Mouse (Mus musculus): ENCODE results near the gene Serpina3j. TPM values are rescaled to one million over a fixed set of nuclear protein-coding genes. Genes with fewer than 3 reads are reported as not detected.

Gene Serpina3j
- not detected in 2 replicates for polyA plus RNA-seq (2014; fragmentation: Nextera tagmentation; extraction: Ambion mirVana)

GRCm38 (mm10) chr12:104314253-104314652 is at the start of gene Serpina3j:
Gene Serpina3j (plus strand): TSS chr12:104314553.
- Histone ChIP-seq H3K36me3 (ENCODE audit: control insufficient read depth, insufficient read depth, low read length) (no peaks in the 10 kb centered on the region), H3K9me3 (ENCODE audit: control insufficient read depth, low read length) (no peaks in the 10 kb centered on the region), H3K27me3 (ENCODE audit: control insufficient read depth, insufficient read depth, low read length) (no peaks in the 10 kb centered on the region), H3K9ac (ENCODE audit: low read depth, low read length) (no peak within 1 kb of the TSS), H3K4me1 (ENCODE audit: control insufficient read depth, insufficient read depth, low read length) (no peaks in the 10 kb centered on the region), H3K4me2 (replicated peaks; ENCODE audit: low read depth, low read length) (no peak within 1 kb of the TSS), H3K4me3 (ENCODE audit: low read length) (no peak within 1 kb of the TSS), H3K27ac (ENCODE audit: low read depth, low read length) (no peak within 1 kb of the TSS)
- ATAC-seq (ENCODE audit: low FRiP score, low TSS enrichment) = no peak
- 83% methylated on average over 1 of the region's 1 CpGs for WGBS

GRCm38 (mm10) chr12:104266374-104266773 is 48.0 kb upstream of the Serpina3j start:
- Histone ChIP-seq H3K4me3 (ENCODE audit: low read length) (no peak overlapping the region), H3K9ac (ENCODE audit: low read depth, low read length) (no peak overlapping the region), H3K27me3 (ENCODE audit: control insufficient read depth, insufficient read depth, low read length) (no peaks in the 10 kb centered on the region), H3K9me3 (ENCODE audit: control insufficient read depth, low read length) (no peaks in the 10 kb centered on the region), H3K36me3 (ENCODE audit: control insufficient read depth, insufficient read depth, low read length) (no peaks in the 10 kb centered on the region), H3K4me1 (ENCODE audit: control insufficient read depth, insufficient read depth, low read length) (no peaks in the 10 kb centered on the region), H3K27ac (ENCODE audit: low read depth, low read length) (no peak overlapping the region), H3K4me2 (replicated peaks; ENCODE audit: low read depth, low read length) (no peak overlapping the region)
- no peak for ATAC-seq (ENCODE audit: low FRiP score, low TSS enrichment)
- WGBS = 83% methylated on average over 3 of the region's 3 CpGs

- no peak overlapping the region for H3K4me2 ChIP-seq (replicated peaks; ENCODE audit: low read depth, low read length)
- no peak overlapping the region for H3K4me3 ChIP-seq (ENCODE audit: low read length)
- no peaks in the 10 kb centered on the region for H3K27me3 ChIP-seq (ENCODE audit: control insufficient read depth, insufficient read depth, low read length)
- no peaks in the 10 kb centered on the region for H3K9me3 ChIP-seq (ENCODE audit: control insufficient read depth, low read length)
- no peaks in the 10 kb centered on the region for H3K36me3 ChIP-seq (ENCODE audit: control insufficient read depth, insufficient read depth, low read length)
- no peak overlapping the region for H3K27ac ChIP-seq (ENCODE audit: low read depth, low read length)
- H3K4me1 ChIP-seq (ENCODE audit: control insufficient read depth, insufficient read depth, low read length) = no peaks in the 10 kb centered on the region
- 88% methylated on average over 18 of the region's 18 CpGs for WGBS
- no peak for ATAC-seq (ENCODE audit: low FRiP score, low TSS enrichment)
- no peak overlapping the region for H3K9ac ChIP-seq (ENCODE audit: low read depth, low read length)
Observed at GRCm38 (mm10) chr12:104278216-104279055, 35.9 kb upstream of the Serpina3j start.

- 8% methylated on average over 3 of the region's 3 CpGs for WGBS
- no peak; the same call in 1 of the 2 replicates for ATAC-seq (ENCODE audit: low FRiP score, low TSS enrichment)
- no peak overlapping the region for H3K9ac ChIP-seq (ENCODE audit: low read depth, low read length)
- no peaks in the 10 kb centered on the region for H3K4me1 ChIP-seq (ENCODE audit: control insufficient read depth, insufficient read depth, low read length)
- H3K4me3 ChIP-seq (ENCODE audit: low read length) = no peak overlapping the region
- no peaks in the 10 kb centered on the region for H3K36me3 ChIP-seq (ENCODE audit: control insufficient read depth, insufficient read depth, low read length)
- no peak overlapping the region for H3K27ac ChIP-seq (ENCODE audit: low read depth, low read length)
- H3K4me2 ChIP-seq (replicated peaks; ENCODE audit: low read depth, low read length) = no peak overlapping the region
- no peaks in the 10 kb centered on the region for H3K27me3 ChIP-seq (ENCODE audit: control insufficient read depth, insufficient read depth, low read length)
- H3K9me3 ChIP-seq (ENCODE audit: control insufficient read depth, low read length) = no peaks in the 10 kb centered on the region
Observed at GRCm38 (mm10) chr12:104279056-104279435, 35.3 kb upstream of the Serpina3j start.

GRCm38 (mm10) chr12:104283380-104283779 is 31.0 kb upstream of the Serpina3j start:
- no peak overlapping the region for H3K4me2 ChIP-seq (replicated peaks; ENCODE audit: low read depth, low read length)
- no peaks in the 10 kb centered on the region for H3K27me3 ChIP-seq (ENCODE audit: control insufficient read depth, insufficient read depth, low read length)
- ATAC-seq (ENCODE audit: low FRiP score, low TSS enrichment) = no peak
- no peaks in the 10 kb centered on the region for H3K36me3 ChIP-seq (ENCODE audit: control insufficient read depth, insufficient read depth, low read length)
- no peak overlapping the region for H3K9ac ChIP-seq (ENCODE audit: low read depth, low read length)
- H3K27ac ChIP-seq (ENCODE audit: low read depth, low read length) = no peak overlapping the region
- 93% methylated on average over 11 of the region's 11 CpGs for WGBS
- no peak overlapping the region for H3K4me3 ChIP-seq (ENCODE audit: low read length)
- H3K9me3 ChIP-seq (ENCODE audit: control insufficient read depth, low read length) = no peaks in the 10 kb centered on the region
- H3K4me1 ChIP-seq (ENCODE audit: control insufficient read depth, insufficient read depth, low read length) = no peaks in the 10 kb centered on the region

- no peaks in the 10 kb centered on the region for H3K9me3 ChIP-seq (ENCODE audit: control insufficient read depth, low read length)
- H3K4me1 ChIP-seq (ENCODE audit: control insufficient read depth, insufficient read depth, low read length) = no peaks in the 10 kb centered on the region
- no peak overlapping the region for H3K27ac ChIP-seq (ENCODE audit: low read depth, low read length)
- no peak overlapping the region for H3K4me2 ChIP-seq (replicated peaks; ENCODE audit: low read depth, low read length)
- no peak overlapping the region for H3K4me3 ChIP-seq (ENCODE audit: low read length)
- H3K36me3 ChIP-seq (ENCODE audit: control insufficient read depth, insufficient read depth, low read length) = no peaks in the 10 kb centered on the region
- H3K9ac ChIP-seq (ENCODE audit: low read depth, low read length) = no peak overlapping the region
- ATAC-seq (ENCODE audit: low FRiP score, low TSS enrichment) = no peak
- no peaks in the 10 kb centered on the region for H3K27me3 ChIP-seq (ENCODE audit: control insufficient read depth, insufficient read depth, low read length)
Observed at GRCm38 (mm10) chr12:104288336-104288735, 26.0 kb upstream of the Serpina3j start.

- no peak overlapping the region for H3K27ac ChIP-seq (ENCODE audit: low read depth, low read length)
- H3K4me2 ChIP-seq (replicated peaks; ENCODE audit: low read depth, low read length) = no peak overlapping the region
- no peak for ATAC-seq (ENCODE audit: low FRiP score, low TSS enrichment)
- no peaks in the 10 kb centered on the region for H3K27me3 ChIP-seq (ENCODE audit: control insufficient read depth, insufficient read depth, low read length)
- no peaks in the 10 kb centered on the region for H3K4me1 ChIP-seq (ENCODE audit: control insufficient read depth, insufficient read depth, low read length)
- no peaks in the 10 kb centered on the region for H3K9me3 ChIP-seq (ENCODE audit: control insufficient read depth, low read length)
- no peak overlapping the region for H3K9ac ChIP-seq (ENCODE audit: low read depth, low read length)
- no peak overlapping the region for H3K4me3 ChIP-seq (ENCODE audit: low read length)
- no peaks in the 10 kb centered on the region for H3K36me3 ChIP-seq (ENCODE audit: control insufficient read depth, insufficient read depth, low read length)
- 53% methylated on average over 4 of the region's 4 CpGs for WGBS
Observed at GRCm38 (mm10) chr12:104289872-104290271, 24.5 kb upstream of the Serpina3j start.

- WGBS = 85% methylated on average over 2 of the region's 2 CpGs
- H3K27me3 ChIP-seq (ENCODE audit: control insufficient read depth, insufficient read depth, low read length) = no peaks in the 10 kb centered on the region
- no peak overlapping the region for H3K27ac ChIP-seq (ENCODE audit: low read depth, low read length)
- no peak overlapping the region for H3K4me3 ChIP-seq (ENCODE audit: low read length)
- H3K9me3 ChIP-seq (ENCODE audit: control insufficient read depth, low read length) = no peaks in the 10 kb centered on the region
- H3K4me2 ChIP-seq (replicated peaks; ENCODE audit: low read depth, low read length) = no peak overlapping the region
- ATAC-seq (ENCODE audit: low FRiP score, low TSS enrichment) = no peak
- H3K4me1 ChIP-seq (ENCODE audit: control insufficient read depth, insufficient read depth, low read length) = no peaks in the 10 kb centered on the region
- no peak overlapping the region for H3K9ac ChIP-seq (ENCODE audit: low read depth, low read length)
- no peaks in the 10 kb centered on the region for H3K36me3 ChIP-seq (ENCODE audit: control insufficient read depth, insufficient read depth, low read length)
Observed at GRCm38 (mm10) chr12:104293963-104294362, 20.4 kb upstream of the Serpina3j start.

GRCm38 (mm10) chr12:104298049-104298448 is 16.3 kb upstream of the Serpina3j start:
- Histone ChIP-seq H3K36me3 (ENCODE audit: control insufficient read depth, insufficient read depth, low read length) (no peaks in the 10 kb centered on the region), H3K27ac (ENCODE audit: low read depth, low read length) (no peak overlapping the region), H3K4me2 (replicated peaks; ENCODE audit: low read depth, low read length) (no peak overlapping the region), H3K4me3 (ENCODE audit: low read length) (no peak overlapping the region), H3K27me3 (ENCODE audit: control insufficient read depth, insufficient read depth, low read length) (no peaks in the 10 kb centered on the region), H3K9ac (ENCODE audit: low read depth, low read length) (no peak overlapping the region), H3K9me3 (ENCODE audit: control insufficient read depth, low read length) (no peaks in the 10 kb centered on the region), H3K4me1 (ENCODE audit: control insufficient read depth, insufficient read depth, low read length) (no peaks in the 10 kb centered on the region)
- WGBS = 90% methylated on average over 2 of the region's 2 CpGs
- no peak for ATAC-seq (ENCODE audit: low FRiP score, low TSS enrichment)
